Mouse (Mus musculus) embryo, embryonic 11.5 days (tissue): ENCODE data around the gene Sec23a.
"Not testable (repeated sequence)": the region's sequence is repeated elsewhere in the genome, so short reads cannot be mapped to it uniquely, and the experiment has no call there.

Experiments
- DNase-seq: peaks from one replicate; pipeline ENCODE4 v3.0.0-alpha.2; 2012; ENCODE audit warnings: low read depth, low spot score

Sec23a gene

GRCm38 (mm10) chr12:59011844-59012709, at the start of gene Sec23a:
Gene Sec23a (minus strand): TSS chr12:59012017.
- DNase-seq = peak; percentile 96

- DNase-seq = peak; percentile 54
Observed at GRCm38 (mm10) chr12:59060993-59061595, 49.3 kb upstream of the Sec23a start, which contains the start of gene Trappc6b. Gene Trappc6b (minus strand): TSS chr12:59061472.

- no peak for DNase-seq
Observed at GRCm38 (mm10) chr12:59060322-59060721, 48.5 kb upstream of the Sec23a start.

- DNase-seq = not testable (repeated sequence)
Observed at GRCm38 (mm10) chr12:59058242-59058641, 46.4 kb upstream of the Sec23a start.

- DNase-seq = no peak
Observed at GRCm38 (mm10) chr12:59056222-59056621, 44.4 kb upstream of the Sec23a start.

- no peak for DNase-seq
Observed at GRCm38 (mm10) chr12:59055196-59055850, 43.5 kb upstream of the Sec23a start.

- no peak for DNase-seq
Observed at GRCm38 (mm10) chr12:59053976-59054375, 42.2 kb upstream of the Sec23a start.

GRCm38 (mm10) chr12:59053166-59053565, 41.3 kb upstream of the Sec23a start:
- DNase-seq = no peak

- no peak for DNase-seq
Observed at GRCm38 (mm10) chr12:59052470-59052869, 40.7 kb upstream of the Sec23a start.

- DNase-seq = no peak
Observed at GRCm38 (mm10) chr12:59040851-59041250, 29.0 kb upstream of the Sec23a start.

GRCm38 (mm10) chr12:59039971-59040844, 28.4 kb upstream of the Sec23a start:
- DNase-seq = peak; percentile 54

GRCm38 (mm10) chr12:59039162-59039970, 27.5 kb upstream of the Sec23a start:
- no peak for DNase-seq

- DNase-seq = no peak
Observed at GRCm38 (mm10) chr12:59032101-59032500, 20.3 kb upstream of the Sec23a start.

GRCm38 (mm10) chr12:59021306-59021705, 9.5 kb upstream of the Sec23a start:
- DNase-seq = no peak

GRCm38 (mm10) chr12:59019891-59020290, 8.1 kb upstream of the Sec23a start:
- no peak for DNase-seq

- DNase-seq = no peak
Observed at GRCm38 (mm10) chr12:59017970-59018369, 6.2 kb upstream of the Sec23a start.

GRCm38 (mm10) chr12:59013234-59013633, 1.4 kb upstream of the Sec23a start, which contains the start of gene Gemin2:
Gene Gemin2 (plus strand): TSS chr12:59013393.
- DNase-seq = peak; percentile 85

- no peak for DNase-seq
Observed at GRCm38 (mm10) chr12:59012710-59013091, 884 bp upstream of the Sec23a start.

GRCm38 (mm10) chr12:59011275-59011843, 458 bp downstream of the Sec23a start:
- DNase-seq = no peak

- DNase-seq = no peak
Observed at GRCm38 (mm10) chr12:59010482-59010881, 1.3 kb downstream of the Sec23a start.
